Mouse (Mus musculus): ENCODE measurements around the gene Ccdc42. TPM values are rescaled to one million over a fixed set of nuclear protein-coding genes. Genes with fewer than 3 reads are reported as not detected.

Gene Ccdc42
- polyA plus RNA-seq, 1 experiment from 2014 or later, result 0.29 TPM

Other genes starting within 250 kb of the Ccdc42 start
- 6.1 and 6.8 TPM in 2 replicates for gene Ntn1, start 186.2 kb upstream of the Ccdc42 start, polyA plus RNA-seq (2014; fragmentation: Nextera tagmentation; extraction: Ambion mirVana)
- 0.19 and 0.25 TPM in 2 replicates for gene Pik3r5, start 154.9 kb upstream of the Ccdc42 start, polyA plus RNA-seq (2014; fragmentation: Nextera tagmentation; extraction: Ambion mirVana)
- 1.6 and 2.5 TPM in 2 replicates for gene Pik3r6, start 84.0 kb upstream of the Ccdc42 start, polyA plus RNA-seq (2014; fragmentation: Nextera tagmentation; extraction: Ambion mirVana)
- 0.17 TPM in 1 of 2 replicates, not detected in the other for gene Mfsd6l, start 30.8 kb upstream of the Ccdc42 start, polyA plus RNA-seq (2014; fragmentation: Nextera tagmentation; extraction: Ambion mirVana)
- 150 and 190 TPM in 2 replicates for gene Myh10, start 104.5 kb downstream of the Ccdc42 start, polyA plus RNA-seq (2014; fragmentation: Nextera tagmentation; extraction: Ambion mirVana)

Data from heart, embryonic 11.5 days (tissue).